Mouse (Mus musculus) liver, postnatal 0 days (tissue): ENCODE data around the gene Dnajc5.

Source experiments
- CTCF ChIP-seq: sonication (generic); IDR thresholded peaks from 2 replicates; pipeline ENCODE4 v1.5.1; 2016; ENCODE audit warnings: antibody characterized with exemption, low read depth
- EP300 ChIP-seq: IDR thresholded peaks from 2 replicates; pipeline ENCODE4 v1.6.1; 2016; ENCODE audit warnings: antibody characterized with exemption, low read depth, mild to moderate bottlenecking

- TF ChIP-seq CTCF (no peak), EP300 (no peak)
These were observed 29.9 kb downstream of the Dnajc5 start for GRCm38 (mm10) chr2:181550233-181550632.
